Mouse (Mus musculus) cortical plate, adult 2 months (tissue): Measurements from ENCODE around the gene Sbf2.

Experiments used
- CTCF ChIP-seq: fragments of 200-500 bp; IDR thresholded peaks from 2 replicates; pipeline ENCODE4 v1.5.1; 2011; ENCODE audit warnings: mild to moderate bottlenecking, control low read depth, low read length; ENCODE audit not compliant: insufficient read depth; ENCODE audit errors: extremely low read depth
- POLR2A ChIP-seq: fragments of 200-500 bp; IDR thresholded peaks from 2 replicates; pipeline ENCODE4 v1.6.1; 2011; ENCODE audit warnings: mild to moderate bottlenecking, low read length, control low read depth; ENCODE audit not compliant: insufficient read depth; ENCODE audit errors: extremely low read depth

GRCm38 (mm10) chr7:110359391-110359790, 255.3 kb downstream of the Sbf2 start:
- TF ChIP-seq POLR2A: no peak
- TF ChIP-seq CTCF: no peak
